Mouse (Mus musculus): ENCODE results near the gene Nub1.

- TF ChIP-seq CTCF (IDR thresholded peaks at IDR 0.05; ENCODE audit: insufficient read depth, low read depth, low read length) (no peak), POLR2A (IDR thresholded peaks at IDR 0.05; ENCODE audit: insufficient read depth, low read depth, low read length) (no peak)
Measured at GRCm38 (mm10) chr5:24681436-24681835, 3.9 kb upstream of the Nub1 start.

All from olfactory bulb, adult 2 months (tissue).